Comparison of ENCODE assay signal across 15 mouse cellular contexts in the genomic region with DNA sequence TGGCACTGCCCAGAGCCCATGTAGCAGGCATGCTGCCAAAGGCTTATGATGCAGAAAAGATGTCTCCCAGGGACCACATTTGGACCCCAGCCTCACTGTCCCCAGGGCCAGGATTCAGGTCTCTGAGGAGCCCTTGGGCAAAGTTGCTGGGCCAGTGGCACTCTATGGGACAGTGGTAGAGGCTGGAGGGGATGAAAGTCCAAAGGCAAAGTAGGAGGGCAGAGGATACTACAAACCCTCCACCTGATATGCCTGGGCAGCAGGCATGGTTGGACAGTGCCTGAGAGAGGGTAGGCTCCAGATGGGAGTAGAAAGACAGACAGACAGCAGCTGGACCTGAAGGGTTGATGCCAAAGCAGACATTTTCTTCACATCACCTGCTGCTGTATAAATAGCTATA. TPM values are rescaled to one million over a fixed set of nuclear protein-coding genes. Genes with fewer than 3 reads are reported as not detected.
DNase-seq lines count a peak whose midpoint lies in the region; ATAC-seq and TF ChIP-seq lines count a peak whose summit lies in the region.
"Had no signal": no experiment of that assay in that cellular context is flagged by ENCODE, and none has a peak within 500 bp of the region (broad histone marks: within the 10 kb centered on the region; RNA-seq: fewer than 3 reads in every experiment).

No protein-coding gene starts in this region.

- intact Hi-C loops in left cerebral cortex, postnatal 14 days (cut with DNase I): loop anchor here (5.0 to 10.0 kb wide), 2 partner anchors 109 to 382 kb away; partner anchors contain the start of gene Elf3

- DNase-seq in kidney, adult 9 months: peak; percentile 48
- DNase-seq in kidney, postnatal 4 days: no peak
- DNase-seq in left cerebral cortex, postnatal 14 days (ENCODE audit: low spot score in 2 of 2): no peak
- DNase-seq: gastrocnemius, postnatal 25 days had no signal

- ATAC-seq in intestine, embryonic 15.5 days: no peak
- no peak for ATAC-seq in intestine, embryonic 16.5 days
- ATAC-seq: forebrain, embryonic 15.5 days had no signal

- no peaks in the 10 kb centered on the region for H3K79me2 ChIP-seq in myocyte (ENCODE audit: control insufficient read depth, insufficient read depth)

- no peaks in the 10 kb centered on the region for H3K9me3 ChIP-seq in intestine, embryonic 15.5 days
- H3K9me3 ChIP-seq in intestine, embryonic 16.5 days (ENCODE audit: control insufficient read depth, low read length): no peaks in the 10 kb centered on the region
- H3K9me3 ChIP-seq: forebrain, embryonic 15.5 days had no signal

- H3K27ac ChIP-seq in intestine, embryonic 15.5 days: 0 out of 2 replicates have a peak overlapping the region, but pooled peaks have one; percentile 27
- H3K27ac ChIP-seq in intestine, embryonic 16.5 days (ENCODE audit: low read length): no peak overlapping the region
- H3K27ac ChIP-seq: embryonic facial prominence, embryonic 10.5 days; forebrain, embryonic 10.5 days; forebrain, embryonic 15.5 days; hindbrain, embryonic 10.5 days; hindbrain, embryonic 14.5 days had no signal

- H3K27me3 ChIP-seq in intestine, embryonic 15.5 days (replicated peaks): no peaks in the 10 kb centered on the region
- H3K27me3 ChIP-seq in intestine, embryonic 16.5 days (replicated peaks; ENCODE audit: control insufficient read depth, insufficient read depth, low read length): no peaks in the 10 kb centered on the region
- H3K27me3 ChIP-seq in myocyte (ENCODE audit: control insufficient read depth, insufficient read depth, insufficient read length): no peaks in the 10 kb centered on the region
- H3K27me3 ChIP-seq: forebrain, embryonic 15.5 days had no signal

- H3K4me3 ChIP-seq in intestine, embryonic 15.5 days (replicated peaks): no peak overlapping the region
- H3K4me3 ChIP-seq in intestine, embryonic 16.5 days (ENCODE audit: low read length): no peak overlapping the region
- H3K4me3 ChIP-seq in myocyte: no peak overlapping the region
- H3K4me3 ChIP-seq: embryonic facial prominence, embryonic 10.5 days; erythroblast, embryonic 14.5 days; forebrain, embryonic 10.5 days; forebrain, embryonic 15.5 days; heart, embryonic 12.5 days; hindbrain, embryonic 10.5 days had no signal

- no peak overlapping the region for H3ac ChIP-seq in myocyte (ENCODE audit: control insufficient read depth, insufficient read length)

- H3K4me1 ChIP-seq in intestine, embryonic 15.5 days (replicated peaks): peaks cover 8% of the 10 kb centered on the region
- H3K4me1 ChIP-seq in intestine, embryonic 16.5 days (ENCODE audit: control insufficient read depth, insufficient read depth, low read length): peaks cover 7% of the 10 kb centered on the region; the same call in 1 of the 2 replicates

- no peak for TF ChIP-seq POLR2A in myocyte (IDR thresholded peaks at IDR 0.05; ENCODE audit: insufficient read length, low read depth)

- H3K9ac ChIP-seq in intestine, embryonic 15.5 days: no peak overlapping the region
- no peak overlapping the region for H3K9ac ChIP-seq in intestine, embryonic 16.5 days (ENCODE audit: low read depth, low read length)
- H3K9ac ChIP-seq: forebrain, embryonic 15.5 days; heart, embryonic 12.5 days; hindbrain, embryonic 14.5 days had no signal

- no peaks in the 10 kb centered on the region for H3K36me3 ChIP-seq in intestine, embryonic 15.5 days
- H3K36me3 ChIP-seq in intestine, embryonic 16.5 days (ENCODE audit: control insufficient read depth, insufficient read depth, low read length): no peaks in the 10 kb centered on the region
- no peaks in the 10 kb centered on the region for H3K36me3 ChIP-seq in myocyte (ENCODE audit: control insufficient read depth, insufficient read depth)
- H3K36me3 ChIP-seq: forebrain, embryonic 15.5 days; heart, embryonic 12.5 days had no signal

- H3K4me2 ChIP-seq in intestine, embryonic 15.5 days (replicated peaks): no peak overlapping the region
- no peak overlapping the region for H3K4me2 ChIP-seq in intestine, embryonic 16.5 days (ENCODE audit: low read depth, low read length)
- H3K4me2 ChIP-seq in myocyte (ENCODE audit: low read depth): peak overlapping the region; percentile 44
- H3K4me2 ChIP-seq: forebrain, embryonic 15.5 days; heart, embryonic 12.5 days; hindbrain, embryonic 14.5 days had no signal

TF ChIP-seq in myocyte, 11 proteins besides CTCF, POLR2A, EP300 and RAD21:
- TF ChIP-seq E2F4 (IDR thresholded peaks at IDR 0.05; ENCODE audit: insufficient read depth) (no peak), MYOD1 (IDR thresholded peaks at IDR 0.05; ENCODE audit: control insufficient read depth in 1 of 3, insufficient read length in 2 of 3, low read depth in 2 of 3) (peak in 1 of 3 experiments; percentile 47)

RNA-seq across cellular contexts. Expression of gene Shisa4, which starts 8.7 kb away (rescaled TPM):
- polyA plus RNA-seq in intestine, embryonic 15.5 days (2015; fragmentation: Nextera tagmentation; extraction: Ambion mirVana): 29.5 and 30.2 TPM in 2 replicates
- 19.3 and 22.4 TPM in 2 replicates for polyA plus RNA-seq in intestine, embryonic 16.5 days (2015; fragmentation: Nextera tagmentation; extraction: Ambion mirVana)
- polyA plus RNA-seq in myocyte (2012; fragmentation: generic; extraction: Trizol): 92.0 TPM
- total RNA-seq in left cerebral cortex, postnatal 14 days (2021): 100 to 1,000 TPM; 159 to 165 TPM
- total RNA-seq: granulocyte monocyte progenitor cell, adult 5-6 weeks had no signal
- polyA plus RNA-seq: erythroblast, embryonic 14.5 days had no signal

RNA-seq across cellular contexts. Expression of gene Lmod1, which starts 41.8 kb away (rescaled TPM):
- polyA plus RNA-seq in intestine, embryonic 15.5 days (2015; fragmentation: Nextera tagmentation; extraction: Ambion mirVana): 11.1 and 11.2 TPM in 2 replicates
- 10.6 and 11.7 TPM in 2 replicates for polyA plus RNA-seq in intestine, embryonic 16.5 days (2015; fragmentation: Nextera tagmentation; extraction: Ambion mirVana)
- polyA plus RNA-seq in myocyte (2012; fragmentation: generic; extraction: Trizol): 7.1 TPM
- total RNA-seq in left cerebral cortex, postnatal 14 days (2021): under 1 TPM; 0.34 to 0.72 TPM
- total RNA-seq: granulocyte monocyte progenitor cell, adult 5-6 weeks had no signal
- polyA plus RNA-seq: erythroblast, embryonic 14.5 days had no signal

RNA-seq across cellular contexts. Expression of gene Timm17a, which starts 52.8 kb away (rescaled TPM):
- 246 and 278 TPM in 2 replicates for polyA plus RNA-seq in intestine, embryonic 15.5 days (2015; fragmentation: Nextera tagmentation; extraction: Ambion mirVana)
- 247 and 268 TPM in 2 replicates for polyA plus RNA-seq in intestine, embryonic 16.5 days (2015; fragmentation: Nextera tagmentation; extraction: Ambion mirVana)
- 172 TPM for polyA plus RNA-seq in myocyte (2012; fragmentation: generic; extraction: Trizol)
- 100 to 1,000 TPM; 187 to 189 TPM for total RNA-seq in left cerebral cortex, postnatal 14 days (2021)
